Mouse (Mus musculus) spleen, adult 2 months (tissue): Measurements from ENCODE around the gene Sh3bp5. TPM values are rescaled to one million over a fixed set of nuclear protein-coding genes. Genes with fewer than 3 reads are reported as not detected.

Experiments
- DNase-seq, 2 experiments: peaks; one replicate each; pipeline versions ENCODE4 v3.0.0 to v3.0.0-alpha.2; 2012 to 2021; ENCODE audit warnings: low spot score in 2 of 2, low read depth in 1 of 2
- H3K27ac ChIP-seq: fragments of 200-500 bp; 2 replicates; pipeline ENCODE4 v1.5.1; 2012; ENCODE audit warnings: low read length, inconsistent platforms; ENCODE audit not compliant: insufficient read depth
- H3K27me3 ChIP-seq: fragments of 200-500 bp; 2 replicates; pipeline ENCODE4 v1.6.1; 2012; ENCODE audit warnings: mild to moderate bottlenecking, moderate library complexity, low read length, inconsistent platforms; ENCODE audit not compliant: control insufficient read depth, insufficient read depth
- H3K36me3 ChIP-seq: fragments of 200-500 bp; 2 replicates; pipeline ENCODE4 v1.6.1; 2012; ENCODE audit warnings: mild to moderate bottlenecking, low read length, inconsistent platforms; ENCODE audit not compliant: control insufficient read depth, insufficient read depth
- H3K4me1 ChIP-seq: fragments of 200-500 bp; 2 replicates; pipeline ENCODE4 v1.6.1; 2011; ENCODE audit warnings: inconsistent platforms; ENCODE audit not compliant: control insufficient read depth, insufficient read depth, insufficient read length
- H3K4me3 ChIP-seq: fragments of 200-500 bp; 2 replicates; pipeline ENCODE4 v1.5.1; 2011; ENCODE audit warnings: mild to moderate bottlenecking, inconsistent platforms; ENCODE audit not compliant: insufficient read depth, insufficient read length; ENCODE audit errors: extremely low read depth
- CTCF ChIP-seq: fragments of 200-500 bp; IDR thresholded peaks from 2 replicates; pipeline ENCODE4 v1.5.1; 2011; ENCODE audit warnings: mild to moderate bottlenecking, inconsistent platforms; ENCODE audit not compliant: insufficient read depth, insufficient read length, insufficient replicate concordance; ENCODE audit errors: extremely low read depth
- POLR2A ChIP-seq: fragments of 200-500 bp; IDR thresholded peaks from 2 replicates; pipeline ENCODE4 v1.6.1; 2011; ENCODE audit warnings: low read depth, low read length, inconsistent platforms
- WGBS: fragments of 180-500 bp; shearing (Covaris S2); methylation state at CpG from one replicate; pipeline ENCODE4 v1.1.7; 2018; 5-methylcytosine and 5-hydroxymethylcytosine counted together
- polyA plus RNA-seq: library from polyadenylated mRNA; depleted of rRNA; stranded (reverse); fragments of >200 nt; gene quantifications from 2 replicates; pipeline ENCODE4 v1.2.3, GENCODE M21; 2012

Sh3bp5 gene
- polyA plus RNA-seq, 1 experiment = 36.0 TPM

- no peaks in the 10 kb centered on the region for H3K36me3 ChIP-seq
- H3K27ac ChIP-seq = no peak overlapping the region
- 74% methylated on average over 3 of the region's 3 CpGs for WGBS
- no peak for DNase-seq
- TF ChIP-seq CTCF (no peak), POLR2A (no peak)
- no peak overlapping the region for H3K4me3 ChIP-seq
- H3K27me3 ChIP-seq = no peaks in the 10 kb centered on the region
- no peaks in the 10 kb centered on the region; the same call in none of the 2 replicates for H3K4me1 ChIP-seq
These were observed 4.4 kb upstream of the Sh3bp5 start for GRCm38 (mm10) chr14:31440230-31440629.

GRCm38 (mm10) chr14:31439279-31439678 is 3.4 kb upstream of the Sh3bp5 start:
- 92% methylated on average over 11 of the region's 11 CpGs for WGBS
- no peaks in the 10 kb centered on the region for H3K36me3 ChIP-seq
- no peaks in the 10 kb centered on the region for H3K27me3 ChIP-seq
- no peak for TF ChIP-seq POLR2A
- TF ChIP-seq CTCF = no peak
- no peak for DNase-seq
- no peak overlapping the region for H3K27ac ChIP-seq
- no peak overlapping the region for H3K4me3 ChIP-seq
- H3K4me1 ChIP-seq = no peaks in the 10 kb centered on the region; the same call in none of the 2 replicates

GRCm38 (mm10) chr14:31437826-31438529 is 2.1 kb upstream of the Sh3bp5 start:
- Histone ChIP-seq H3K27me3 (no peaks in the 10 kb centered on the region), H3K36me3 (peaks cover 2% of the 10 kb centered on the region), H3K4me1 (peaks cover 7% of the 10 kb centered on the region), H3K27ac (no peak overlapping the region), H3K4me3 (no peak overlapping the region)
- WGBS = 75% methylated on average over 8 of the region's 8 CpGs
- DNase-seq = no peak
- TF ChIP-seq POLR2A (no peak), CTCF (no peak)

GRCm38 (mm10) chr14:31435018-31435915 is 611 bp downstream of the Sh3bp5 start:
- Histone ChIP-seq H3K27ac (peak overlapping the region; percentile 95), H3K4me1 (peaks cover 21% of the 10 kb centered on the region; the same call in 1 of the 2 replicates), H3K27me3 (no peaks in the 10 kb centered on the region), H3K36me3 (peaks cover 8% of the 10 kb centered on the region), H3K4me3 (peak overlapping the region; percentile 89)
- no peak for DNase-seq
- 2% methylated on average over 53 of the region's 53 CpGs for WGBS
- TF ChIP-seq CTCF = no peak
- TF ChIP-seq POLR2A = no peak

- H3K4me3 ChIP-seq = peak overlapping the region; percentile 42
- WGBS = 67% methylated on average over 5 of the region's 5 CpGs
- H3K4me1 ChIP-seq = peaks cover 21% of the 10 kb centered on the region; the same call in 1 of the 2 replicates
- TF ChIP-seq CTCF = no peak
- TF ChIP-seq POLR2A = no peak
- peaks cover 8% of the 10 kb centered on the region for H3K36me3 ChIP-seq
- H3K27ac ChIP-seq = peak overlapping the region; percentile 31; the same call in 1 of the 2 replicates
- DNase-seq = no peak
- no peaks in the 10 kb centered on the region for H3K27me3 ChIP-seq
These were observed 1.5 kb downstream of the Sh3bp5 start for GRCm38 (mm10) chr14:31434426-31434825.

- no peak for DNase-seq
- H3K4me3 ChIP-seq = peak overlapping the region; percentile 33
- peak overlapping the region; percentile 77 for H3K27ac ChIP-seq
- no peak for TF ChIP-seq POLR2A
- no peak for TF ChIP-seq CTCF
- peaks cover 9% of the 10 kb centered on the region for H3K36me3 ChIP-seq
- WGBS = 67% methylated on average over 7 of the region's 7 CpGs
- H3K4me1 ChIP-seq = peaks cover 26% of the 10 kb centered on the region
- no peaks in the 10 kb centered on the region for H3K27me3 ChIP-seq
These were observed 2.0 kb downstream of the Sh3bp5 start for GRCm38 (mm10) chr14:31433851-31434360.
